Mouse (Mus musculus): Measurements from ENCODE around the gene Ptprd.

DNA sequence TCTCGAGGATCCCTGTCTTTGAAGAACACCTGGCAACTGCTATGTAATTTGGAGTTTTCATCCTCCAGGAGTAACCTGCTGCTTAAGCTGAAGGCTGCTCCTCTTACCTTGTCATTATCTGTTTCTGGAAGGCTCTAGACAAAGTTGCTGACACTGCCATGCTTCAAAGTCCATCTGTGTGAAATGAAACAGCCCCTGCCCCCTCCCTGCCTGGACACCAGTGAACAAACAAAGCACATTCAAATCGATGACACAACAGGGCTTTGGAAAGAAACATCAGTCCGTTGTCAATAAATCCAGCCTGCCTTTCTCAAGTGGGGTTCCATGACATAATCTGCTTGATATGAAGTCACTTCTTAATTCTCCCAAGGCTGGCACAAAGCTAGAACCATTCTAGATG lies 1867.7 kb downstream of the Ptprd start:
- TF ChIP-seq CTCF (IDR thresholded peaks at IDR 0.05; ENCODE audit: extremely low read depth, insufficient read depth, insufficient read length, insufficient replicate concordance) (no peak), POLR2A (IDR thresholded peaks at IDR 0.05; ENCODE audit: low read depth, low read length) (no peak)
